In genomic region chr2:151907020-151907419, GRCm38 (mm10) we compare ENCODE assay signal across 18 mouse cellular contexts. TPM values are rescaled to one million over a fixed set of nuclear protein-coding genes. Genes with fewer than 3 reads are reported as not detected.
"Had no signal": no experiment of that assay in that cellular context is flagged by ENCODE, and none has a peak within 500 bp of the region (broad histone marks: within the 10 kb centered on the region; RNA-seq: fewer than 3 reads in every experiment).

No protein-coding gene starts in this region.

- H3K4me3 ChIP-seq: lung, embryonic 15.5 days; megakaryocyte, embryonic 14.5 days; midbrain, embryonic 13.5 days; midbrain, embryonic 15.5 days; neural tube, embryonic 12.5 days; stomach, embryonic 15.5 days had no signal

- H3K4me1 ChIP-seq: midbrain, embryonic 15.5 days had no signal

- H3K27ac ChIP-seq: lung, embryonic 15.5 days; macrophage; midbrain, embryonic 13.5 days; midbrain, embryonic 15.5 days; neural tube, embryonic 12.5 days; stomach, embryonic 15.5 days; stomach, postnatal 0 days had no signal

- DNase-seq: lung, adult 2 months; lung, postnatal 14 days; lung, postnatal 36 days; right cerebral cortex, postnatal 14 days; thymus, adult 2 months; thymus, postnatal 25 days; thymus, postnatal 4 days had no signal

RNA-seq across cellular contexts. Expression of gene Angpt4, which starts 4.0 kb away (rescaled TPM):
- total RNA-seq: megakaryocyte progenitor cell, adult 5-6 weeks; monocyte, adult 5-6 weeks; neutrophil, adult 5-6 weeks had no signal
- polyA plus RNA-seq: macrophage had no signal
